Mouse (Mus musculus) adrenal gland, postnatal 14 days (tissue): Measurements from ENCODE around the gene Ube2g1. TPM values are rescaled to one million over a fixed set of nuclear protein-coding genes. Genes with fewer than 3 reads are reported as not detected.
"Not testable (repeated sequence)": the region's sequence is repeated elsewhere in the genome, so short reads cannot be mapped to it uniquely, and the experiment has no call there.

ENCODE experiments used
- DNase-seq: peaks from one replicate; pipeline ENCODE4 v3.0.0; 2021; ENCODE audit warnings: mixed read lengths
- microRNA-seq, 2 experiments: library from miRNA; unstranded; fragments of <30 nt; microRNA quantifications; one replicate each; pipeline ENCODE4 v1.2.0; 2021
- total RNA-seq: library from RNA; stranded (reverse); gene quantifications from 2 replicates; pipeline ENCODE4 v1.2.3, GENCODE M21; 2021

Ube2g1 gene
- total RNA-seq, 1 experiment from 2014 or later, result 46.8 TPM

- DNase-seq, result no peak
Measured at GRCm38 (mm10) chr11:72692353-72692752, 85.3 kb downstream of the Ube2g1 start.

DNA sequence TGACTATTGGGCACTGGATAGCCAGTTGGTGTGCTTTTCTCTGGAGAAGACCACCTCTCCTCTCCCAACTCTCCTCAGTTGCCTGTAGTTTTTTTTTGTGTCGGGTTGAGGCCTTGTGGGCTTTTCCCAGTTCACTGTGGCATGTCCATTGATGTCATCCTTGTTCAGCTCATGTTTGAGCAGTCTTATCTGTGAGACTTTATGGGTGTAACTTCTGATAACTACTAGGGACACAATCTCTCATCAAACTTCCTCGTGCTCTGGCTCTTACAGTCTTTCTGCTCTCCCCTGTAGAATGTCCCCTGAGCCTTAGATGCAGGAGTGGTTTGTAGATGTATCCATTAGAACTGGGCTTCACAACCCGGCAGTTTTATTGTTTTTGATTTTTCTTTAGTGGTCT lies 87.9 kb downstream of the Ube2g1 start:
- DNase-seq, result no peak

DNA sequence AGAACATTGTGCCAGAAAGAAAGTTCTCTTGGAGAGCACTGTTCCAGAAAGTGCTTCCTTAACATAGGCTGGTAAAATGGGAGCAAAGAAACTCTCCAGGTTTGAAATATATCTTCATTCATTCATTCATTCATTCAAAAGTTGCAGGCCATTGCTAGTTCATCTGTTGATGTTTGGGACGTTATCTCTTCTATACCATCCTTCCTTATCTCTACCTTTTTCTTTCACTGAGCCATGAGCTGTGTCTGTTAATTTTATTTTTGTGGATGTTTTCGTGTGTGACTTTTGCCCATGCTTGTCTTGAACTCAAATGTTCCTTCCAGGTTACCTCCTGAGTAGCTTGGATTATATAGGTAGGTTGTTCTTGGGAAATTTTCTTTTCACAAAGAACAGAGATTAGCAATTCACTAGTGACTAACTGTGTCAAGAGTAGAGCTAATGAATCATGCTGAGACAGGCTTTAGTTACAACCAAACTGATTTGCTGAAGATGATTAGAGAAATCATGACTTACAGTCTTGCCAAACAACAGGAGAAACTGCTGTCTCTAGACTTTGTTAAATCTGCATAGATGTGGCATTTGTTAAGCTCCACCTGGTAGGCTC lies 89.4 kb downstream of the Ube2g1 start:
- no peak for DNase-seq

DNA sequence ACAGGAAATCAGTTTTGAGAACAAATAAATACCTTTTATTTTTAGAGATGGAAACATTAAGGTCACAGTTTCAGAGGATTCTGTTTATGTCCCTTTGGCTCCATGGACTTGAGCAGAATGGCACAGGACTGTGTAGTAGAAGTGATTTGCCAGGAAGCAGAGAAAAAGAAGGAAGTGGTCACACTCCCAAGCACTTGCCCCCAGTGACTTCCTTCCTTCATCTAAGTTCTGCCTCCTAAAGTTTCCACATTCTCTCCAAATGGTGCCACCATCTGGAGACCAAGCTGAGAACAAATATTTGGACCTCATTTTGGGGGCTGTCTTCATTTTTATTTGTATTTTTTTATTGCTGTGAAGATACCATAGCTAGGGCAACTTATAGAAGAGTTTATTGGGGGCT lies 90.2 kb downstream of the Ube2g1 start:
- no peak for DNase-seq

DNA sequence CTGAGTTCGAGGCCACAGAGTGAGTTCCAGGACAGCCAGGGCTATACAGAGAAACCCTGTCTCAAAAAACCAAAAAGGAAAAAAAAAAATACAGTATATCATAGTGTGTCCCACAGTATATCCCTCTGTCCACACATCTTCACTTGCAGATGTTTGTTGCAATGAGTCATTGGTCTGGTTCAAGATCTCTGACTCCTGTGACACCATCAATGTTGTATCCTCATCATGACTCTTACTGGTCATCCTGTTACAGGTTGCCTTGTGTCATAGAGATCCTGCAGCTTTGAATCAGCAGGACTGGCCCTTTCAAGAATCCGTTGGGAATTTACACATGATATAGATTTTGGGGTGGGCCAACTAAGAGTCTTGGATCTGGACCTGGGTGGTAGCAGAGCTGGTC lies 98.0 kb downstream of the Ube2g1 start:
- DNase-seq, result not testable (repeated sequence)

- peak; percentile 16 for DNase-seq
Measured at GRCm38 (mm10) chr11:72712721-72713120, 105.6 kb downstream of the Ube2g1 start.

GRCm38 (mm10) chr11:72718161-72718560 lies 111.1 kb downstream of the Ube2g1 start:
- DNase-seq, result no peak

GRCm38 (mm10) chr11:72723165-72723564 lies 116.1 kb downstream of the Ube2g1 start:
- DNase-seq, result no peak

- peak; percentile 13 for DNase-seq
Measured at GRCm38 (mm10) chr11:72723871-72724270, 116.8 kb downstream of the Ube2g1 start.

- DNase-seq, result no peak
Measured at GRCm38 (mm10) chr11:72726023-72726422, 118.9 kb downstream of the Ube2g1 start.

DNA sequence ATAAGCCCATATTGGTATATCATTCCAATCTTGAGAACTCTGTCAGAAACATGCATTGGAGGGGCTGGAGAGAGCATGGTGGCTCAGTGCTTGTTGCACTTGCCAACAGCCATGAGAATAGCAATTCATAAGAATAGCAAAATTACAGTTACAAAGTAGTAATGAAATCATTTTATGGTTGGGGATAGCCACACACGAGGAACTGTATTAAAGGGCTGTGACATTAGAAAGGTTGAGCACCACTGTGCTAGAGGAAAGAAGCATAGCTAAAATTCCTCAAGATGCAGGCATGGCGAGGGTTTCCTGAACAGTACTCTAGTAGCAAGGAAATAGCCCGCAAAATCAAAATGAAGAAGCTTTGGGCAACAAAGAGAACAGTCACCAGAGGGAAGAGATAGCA lies 126.7 kb downstream of the Ube2g1 start:
- no peak for DNase-seq

- no peak for DNase-seq
Measured at GRCm38 (mm10) chr11:72734840-72735518, 127.9 kb downstream of the Ube2g1 start.

- DNase-seq, result no peak
Measured at GRCm38 (mm10) chr11:72735519-72735860, 128.4 kb downstream of the Ube2g1 start.

Small RNA genes within 50 kb of the gene (microRNA-seq; reads per million reads assigned to microRNA genes)
- 0 reads per million in 2 experiments for gene Gm25678

Other genes with a start within 250 kb of the Ube2g1 start
- not detected in 2 replicates for gene Tekt1, start 244.8 kb upstream of the Ube2g1 start, total RNA-seq
- gene Smtnl2, start 195.6 kb upstream of the Ube2g1 start, total RNA-seq, result 4.1 and 5.4 TPM in 2 replicates
- gene Ggt6, start 171.8 kb upstream of the Ube2g1 start, total RNA-seq, result 1.7 and 2.8 TPM in 2 replicates
- gene Mybbp1a, start 165.9 kb upstream of the Ube2g1 start, total RNA-seq, result 85.6 and 101 TPM in 2 replicates
- 6.9 and 13.1 TPM in 2 replicates for gene Spns2, start 117.4 kb upstream of the Ube2g1 start, total RNA-seq
- gene Spns3, start 56.8 kb upstream of the Ube2g1 start, total RNA-seq, result 0.15 and 0.49 TPM in 2 replicates
- gene Ankfy1, start 82.7 kb downstream of the Ube2g1 start, total RNA-seq, result 35.6 and 38.9 TPM in 2 replicates
- 14.2 and 14.5 TPM in 2 replicates for gene Cyb5d2, start 188.9 kb downstream of the Ube2g1 start, total RNA-seq
- gene Zzef1, start 188.9 kb downstream of the Ube2g1 start, total RNA-seq, result 32.3 and 38.2 TPM in 2 replicates